Mouse (Mus musculus) B cell, adult 2 months (primary cell): ENCODE results near the gene Fam217b.

Experiments used
- DNase-seq, 2 experiments: peaks; one replicate each; pipeline ENCODE4 v3.0.0; 2022

The Fam217b gene

DNA sequence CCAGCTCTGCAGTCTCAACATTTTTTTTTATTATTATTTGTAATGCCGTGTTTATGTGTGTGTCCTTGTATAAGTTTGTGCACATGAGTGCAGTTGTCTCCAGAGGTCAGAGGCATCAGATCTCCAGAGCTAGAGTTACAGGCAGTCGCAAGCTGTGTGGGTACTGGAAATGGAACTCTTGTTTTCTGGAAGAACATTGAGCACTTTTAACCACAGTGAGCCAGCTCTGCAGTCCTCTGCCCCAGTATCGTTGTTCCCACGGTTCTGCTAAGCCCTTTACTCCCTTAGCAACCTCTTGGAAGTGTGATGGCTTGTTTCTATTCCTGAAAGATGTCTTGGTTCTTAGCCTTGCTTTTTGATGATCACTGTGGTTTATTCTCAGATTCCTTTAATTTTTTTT, 35.1 kb downstream of the Fam217b start:
- no peak for DNase-seq

DNA sequence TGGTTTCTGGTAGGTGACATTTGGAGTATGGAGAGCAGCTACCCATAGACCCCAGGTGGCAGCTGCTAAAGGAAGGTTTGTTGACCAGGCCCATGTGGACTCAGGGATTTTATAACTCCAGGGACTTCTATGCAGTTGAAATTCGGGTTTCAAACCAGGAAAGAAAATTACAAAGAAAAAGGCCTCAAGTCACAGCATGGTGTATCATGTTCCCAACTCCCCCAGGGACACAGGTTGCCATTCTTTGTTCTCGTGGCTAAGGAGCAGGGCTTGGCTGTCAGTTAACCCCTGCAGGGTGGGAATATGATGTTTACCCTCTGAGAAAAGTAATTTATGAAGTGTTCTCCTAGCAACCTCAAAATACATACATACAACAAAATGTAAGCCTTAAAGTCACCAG, 35.9 kb downstream of the Fam217b start:
- no peak for DNase-seq

DNA sequence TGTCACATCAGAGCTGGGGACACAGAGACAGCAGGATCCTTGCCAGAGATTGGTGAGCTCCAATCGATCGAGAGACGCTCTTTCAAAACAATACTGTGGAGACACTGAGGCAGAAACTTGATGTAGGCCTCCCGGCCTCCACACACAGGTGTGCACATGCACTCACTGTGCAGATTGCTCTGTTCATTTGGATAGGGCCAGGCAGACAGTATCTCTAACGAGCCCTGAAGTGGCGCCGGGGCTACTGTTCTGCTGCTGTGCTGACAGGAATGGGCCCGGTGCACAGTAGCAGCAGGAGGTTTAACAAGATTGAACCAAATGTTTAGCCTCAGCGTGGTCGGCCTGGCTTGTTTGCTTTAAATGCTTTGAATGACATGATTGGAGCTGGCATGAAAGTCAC, 36.6 kb downstream of the Fam217b start:
- DNase-seq = no peak

DNA sequence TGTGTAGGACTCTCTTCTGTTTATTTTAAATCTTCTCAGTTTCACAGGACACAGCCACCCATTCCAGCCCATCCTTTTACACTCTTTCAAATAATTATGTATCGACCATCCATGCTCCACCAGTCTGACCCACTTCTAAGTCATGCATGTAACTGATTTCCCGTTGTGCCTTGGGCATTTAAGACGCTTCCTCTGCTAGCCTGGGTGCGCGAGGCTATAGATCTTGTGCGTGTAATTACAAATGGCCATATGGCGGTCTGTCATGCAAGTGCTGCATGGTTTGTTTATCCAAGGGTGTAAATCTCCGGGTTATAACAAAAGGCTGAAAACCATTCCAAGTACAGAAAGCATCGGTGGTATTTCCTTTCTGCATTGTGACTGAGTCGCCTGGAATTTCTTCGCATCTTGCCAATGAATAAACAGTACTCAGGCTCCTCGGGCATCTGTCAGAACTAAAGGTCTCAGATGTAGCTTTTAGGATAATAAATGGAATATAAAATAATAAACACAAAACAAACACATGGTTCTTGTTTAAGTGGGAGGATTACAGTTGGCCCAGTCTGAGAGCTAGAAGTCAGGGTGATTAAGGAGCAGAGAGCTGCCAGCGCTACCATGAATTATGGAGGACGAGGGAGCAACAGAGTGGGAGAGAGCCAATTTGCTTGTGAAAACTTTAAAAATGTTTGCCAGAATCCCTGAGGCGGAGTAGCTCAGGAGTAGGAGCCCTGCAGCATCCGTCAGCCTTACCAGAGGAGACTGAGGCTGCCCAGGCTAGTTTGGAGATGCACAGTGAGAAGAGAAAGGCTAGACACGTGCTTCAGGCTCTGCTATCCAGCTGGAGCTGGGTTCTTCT, 40.6 kb downstream of the Fam217b start:
- DNase-seq = no peak

DNA sequence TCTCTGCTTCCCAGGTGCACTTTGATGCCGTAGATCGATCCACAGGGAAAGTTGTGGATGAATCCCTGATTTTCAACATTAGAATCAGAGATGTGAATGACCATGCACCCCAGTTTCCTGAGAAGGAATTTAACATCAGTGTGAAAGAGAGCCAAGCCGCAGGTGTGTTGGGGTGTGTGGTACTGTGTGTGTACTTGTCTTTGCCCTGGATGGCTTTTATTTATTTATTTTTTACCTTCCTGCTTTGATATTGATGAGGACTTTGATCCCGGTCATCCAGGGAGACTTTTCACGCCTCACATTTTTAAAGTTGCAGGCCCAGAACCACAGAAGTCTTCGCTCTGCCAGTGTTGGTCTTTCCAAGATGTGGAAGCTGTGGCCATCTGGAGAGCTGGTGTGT, 43.1 kb downstream of the Fam217b start:
- DNase-seq = no peak

DNA sequence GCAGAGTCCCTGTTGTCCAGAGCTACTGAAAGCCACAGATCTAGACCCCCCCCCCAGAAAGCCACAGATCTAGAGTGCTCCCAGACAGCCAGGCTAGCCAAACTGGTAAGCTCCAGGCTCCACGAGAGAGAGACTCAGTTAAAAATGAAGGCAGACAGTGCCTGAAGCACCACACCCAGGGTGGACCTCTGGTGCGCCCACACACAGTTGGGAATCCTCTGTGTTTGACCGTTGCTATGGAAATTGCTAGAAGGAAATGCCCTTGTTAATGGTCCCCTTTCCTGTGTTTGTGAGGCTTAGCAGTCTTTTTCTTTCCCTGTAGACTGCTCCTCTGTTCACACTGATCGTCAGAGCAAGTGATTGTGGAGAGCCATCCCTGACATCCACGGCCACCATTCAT, 46.0 kb downstream of the Fam217b start:
- no peak for DNase-seq

DNA sequence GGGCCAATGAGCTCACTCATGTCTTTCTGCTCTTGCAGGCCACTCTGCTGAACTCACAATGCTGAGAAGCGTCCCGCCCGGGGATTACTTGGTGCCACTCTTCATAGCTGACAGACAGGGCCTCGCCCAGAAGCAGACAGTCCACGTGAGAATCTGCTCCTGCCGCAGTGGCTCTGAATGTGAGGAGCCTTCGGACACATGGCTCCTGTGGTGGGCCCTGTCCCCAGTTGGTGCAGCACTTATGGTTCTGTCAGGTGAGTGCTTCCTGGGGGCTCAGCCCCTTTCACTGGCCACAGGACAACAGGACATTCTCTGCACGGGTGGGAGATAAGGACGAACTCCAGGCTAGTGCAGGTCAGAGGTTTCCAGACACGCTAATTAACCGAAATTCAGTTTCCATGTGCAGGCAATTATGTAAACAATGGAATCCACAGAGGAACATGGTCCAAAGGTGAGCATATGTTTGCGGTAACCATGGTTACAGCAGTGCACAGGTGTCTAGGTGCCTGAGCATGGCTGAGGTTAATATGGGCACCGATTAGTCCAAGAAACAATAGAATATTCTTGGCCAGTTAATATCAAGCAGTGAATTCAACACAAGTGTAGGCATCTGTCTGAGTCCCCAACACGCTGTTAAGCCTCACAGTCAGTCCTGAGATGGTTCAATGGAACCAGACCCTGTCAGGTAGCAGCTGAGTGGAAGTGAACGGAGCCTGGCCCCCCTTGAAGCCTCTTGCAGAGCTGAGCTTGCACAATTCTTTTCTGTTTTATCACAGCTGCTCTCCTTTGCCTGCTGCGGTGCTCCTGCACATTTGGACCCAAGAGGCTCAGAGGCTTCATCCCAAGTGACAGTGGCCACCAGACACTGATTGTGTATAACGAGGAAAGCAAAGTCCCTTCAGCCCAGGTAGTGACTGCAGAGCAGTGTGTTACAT, 57.5 kb downstream of the Fam217b start:
- DNase-seq = no peak

DNA sequence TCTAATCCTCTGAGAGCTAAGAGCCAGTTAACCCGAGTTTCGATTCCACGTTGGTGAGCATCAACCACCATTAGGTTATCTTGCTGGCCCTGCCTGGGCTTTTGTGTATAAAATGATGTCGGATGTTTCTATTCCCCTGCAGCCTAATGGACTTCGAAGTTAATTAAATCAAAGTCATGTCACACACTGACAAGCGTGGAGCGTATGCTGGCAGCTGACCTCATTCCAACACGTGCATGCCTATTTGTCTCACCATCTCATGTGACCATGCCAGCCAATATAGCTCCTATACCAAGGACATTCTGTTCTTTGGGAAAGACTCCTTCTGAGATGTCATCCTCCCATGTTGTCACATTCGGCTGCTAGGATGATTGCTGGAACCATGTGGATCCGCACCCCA, 59.6 kb downstream of the Fam217b start:
- no peak for DNase-seq
